Mouse (Mus musculus) inflammation-experienced regulatory T-cells (primary cell): Measurements from ENCODE around the gene Tmem150c. TPM values are rescaled to one million over a fixed set of nuclear protein-coding genes. Genes with fewer than 3 reads are reported as not detected.

Experiments used
- polyA plus RNA-seq, 2 experiments: library from polyadenylated mRNA; unstranded; fragments of 100-300 nt; shearing (Covaris generic); gene quantifications; one replicate each; pipeline ENCODE4 v1.2.1; 2017

The Tmem150c gene
- polyA plus RNA-seq: 1 to 10 TPM in 1 of 2 experiments, under 1 TPM in 1; 0.18 to 2.5 TPM

DNA sequence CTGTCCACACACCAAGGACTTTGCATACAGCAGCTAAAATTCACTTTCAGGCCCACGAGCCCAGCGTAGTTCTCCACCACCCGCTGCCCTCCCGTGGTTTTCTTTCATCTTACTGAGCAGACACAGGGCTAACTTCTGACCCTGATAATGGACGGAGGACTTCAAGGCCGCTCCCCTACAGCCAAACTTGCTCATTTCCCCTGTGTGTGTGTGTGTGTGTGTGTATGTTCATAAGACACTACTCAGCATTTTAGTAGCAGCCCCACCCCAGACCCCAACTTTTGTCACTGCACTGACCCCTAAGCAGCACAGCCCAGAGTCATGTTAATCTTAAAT, at the start of gene Tmem150c:
Gene Tmem150c (minus strand): TSS at position 171 of the 336 bp plus-strand sequence.

DNA sequence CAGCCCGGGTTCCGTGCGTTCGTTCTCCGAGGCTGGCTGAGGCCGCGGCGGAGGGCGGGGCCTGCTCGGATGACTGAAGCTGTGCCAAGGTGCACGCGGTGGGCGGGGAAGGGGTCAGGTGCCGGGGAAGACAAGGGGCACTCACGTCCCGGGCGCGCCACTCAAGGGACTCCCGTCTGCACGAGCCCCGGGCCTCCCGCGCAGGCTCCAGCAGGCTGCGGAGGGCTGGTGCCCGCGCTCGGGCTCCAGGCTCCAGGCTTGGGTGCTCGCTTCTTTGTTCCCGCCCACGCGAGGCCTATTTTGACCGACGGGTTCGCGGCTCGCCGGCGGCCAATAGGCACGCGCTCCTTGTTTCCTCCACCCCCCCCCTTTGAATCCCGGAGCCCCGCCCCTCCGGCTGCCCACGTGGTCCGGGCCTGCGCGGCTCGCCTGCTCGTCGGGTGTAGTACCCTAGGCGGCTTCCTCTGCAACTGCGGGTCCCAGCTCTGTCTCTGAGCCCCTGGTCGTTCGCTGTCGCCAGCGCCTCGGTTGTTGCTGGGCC, 119.9 kb downstream of the Tmem150c start, which contains the start of the genes Hnrnpdl and Enoph1:
Gene Hnrnpdl (minus strand): TSS at position 63 of the 541 bp plus-strand sequence.
Gene Enoph1 (plus strand): TSS at position 384 of the 541 bp plus-strand sequence.

Other genes with a start within 250 kb of the Tmem150c start
- 100 to 1,000 TPM; 370 to 403 TPM for gene Hnrnpd, start 180.9 kb downstream of the Tmem150c start, polyA plus RNA-seq
- under 1 TPM in 1 of 2 experiments, not detected in 1; 0.63 TPM for gene 4930524J08Rik, start 180.7 kb downstream of the Tmem150c start, polyA plus RNA-seq
- gene Hnrnpdl, start 120.1 kb downstream of the Tmem150c start, polyA plus RNA-seq: 100 to 1,000 TPM; 134 to 160 TPM
- gene Enoph1, start 119.8 kb downstream of the Tmem150c start, polyA plus RNA-seq: 10 to 100 TPM; 26.4 to 35.5 TPM